Mouse (Mus musculus) olfactory bulb, adult 2 months (tissue): ENCODE results near the gene Prkar2a.

ENCODE experiments used
- CTCF ChIP-seq: fragments of 200-500 bp; IDR thresholded peaks from 2 replicates; pipeline ENCODE4 v1.5.1; 2012; ENCODE audit warnings: low read depth, mild to moderate bottlenecking, low read length, moderate library complexity; ENCODE audit not compliant: insufficient read depth
- POLR2A ChIP-seq: fragments of 200-500 bp; IDR thresholded peaks from 2 replicates; pipeline ENCODE4 v1.6.1; 2012; ENCODE audit warnings: mild to moderate bottlenecking, low read depth, low read length, moderate library complexity; ENCODE audit not compliant: insufficient read depth

- TF ChIP-seq POLR2A (no peak), CTCF (no peak)
Observed at GRCm38 (mm10) chr9:108764971-108765370, 75.9 kb downstream of the Prkar2a start.
